Mouse (Mus musculus): ENCODE measurements around the gene Reg3b. TPM values are rescaled to one million over a fixed set of nuclear protein-coding genes. Genes with fewer than 3 reads are reported as not detected.

The Reg3b gene
- not detected in 2 replicates for total RNA-seq (2012; rRNA removed)

GRCm38 (mm10) chr6:78370357-78370756 is at the start of gene Reg3b:
Gene Reg3b (plus strand): TSS chr6:78370657.
- no peaks in the 10 kb centered on the region for H3K36me3 ChIP-seq (ENCODE audit: control insufficient read depth, insufficient read depth, low read length, poor library complexity, severe bottlenecking)
- H3K9ac ChIP-seq (ENCODE audit: insufficient read depth, low read depth, low read length, poor library complexity, severe bottlenecking), result no peak within 1 kb of the TSS
- H3K9me3 ChIP-seq (ENCODE audit: control insufficient read depth, insufficient read depth, low read depth, low read length), result no peaks in the 10 kb centered on the region
- TF ChIP-seq CHD2 (IDR thresholded peaks at IDR 0.05; ENCODE audit: low read depth, low read length), result no peak
- no peak for TF ChIP-seq ZC3H11A (IDR thresholded peaks at IDR 0.05; ENCODE audit: borderline replicate concordance, low read depth, low read length)
- no peak for TF ChIP-seq ZNF384 (IDR thresholded peaks at IDR 0.05; ENCODE audit: low read depth, low read length)
- TF ChIP-seq HCFC1 (IDR thresholded peaks at IDR 0.05; ENCODE audit: borderline replicate concordance, insufficient read depth, low read length), result no peak
- no peak for TF ChIP-seq MAFK (IDR thresholded peaks at IDR 0.05; ENCODE audit: insufficient read depth, low read depth, low read length)
- no peak for DNase-seq (ENCODE audit: low read depth, low spot score)
- no peak within 1 kb of the TSS for H3K27ac ChIP-seq (ENCODE audit: insufficient read depth, low read depth, low read length, poor library complexity, severe bottlenecking)
- in situ Hi-C loops (cut with MboI; ENCODE audit: low sequenced_read_pairs in 2 of 2, unreplicated experiment in 2 of 2), result no loop called here
- H3K4me3 ChIP-seq (ENCODE audit: insufficient read depth in 1 of 2, low read depth in 1 of 2, low read length in 2 of 2, poor library complexity in 1 of 2, severe bottlenecking in 1 of 2), result no peak within 1 kb of the TSS
- no peaks in the 10 kb centered on the region for H3K4me1 ChIP-seq (ENCODE audit: control insufficient read depth in 2 of 2, insufficient read depth in 2 of 2, low read length in 2 of 2, poor library complexity in 1 of 2)

- Histone ChIP-seq H3K4me3 (ENCODE audit: insufficient read depth in 1 of 2, low read depth in 1 of 2, low read length in 2 of 2, poor library complexity in 1 of 2, severe bottlenecking in 1 of 2) (no peak overlapping the region), H3K4me1 (ENCODE audit: control insufficient read depth in 2 of 2, insufficient read depth in 2 of 2, low read length in 2 of 2, poor library complexity in 1 of 2) (no peaks in the 10 kb centered on the region), H3K36me3 (ENCODE audit: control insufficient read depth, insufficient read depth, low read length, poor library complexity, severe bottlenecking) (no peaks in the 10 kb centered on the region), H3K27ac (ENCODE audit: insufficient read depth, low read depth, low read length, poor library complexity, severe bottlenecking) (no peak overlapping the region), H3K9ac (ENCODE audit: insufficient read depth, low read depth, low read length, poor library complexity, severe bottlenecking) (no peak overlapping the region), H3K9me3 (ENCODE audit: control insufficient read depth, insufficient read depth, low read depth, low read length) (no peaks in the 10 kb centered on the region)
- TF ChIP-seq ZNF384 (IDR thresholded peaks at IDR 0.05; ENCODE audit: low read depth, low read length) (no peak), ZC3H11A (IDR thresholded peaks at IDR 0.05; ENCODE audit: borderline replicate concordance, low read depth, low read length) (no peak), MAFK (IDR thresholded peaks at IDR 0.05; ENCODE audit: insufficient read depth, low read depth, low read length) (no peak), CHD2 (IDR thresholded peaks at IDR 0.05; ENCODE audit: low read depth, low read length) (no peak), HCFC1 (IDR thresholded peaks at IDR 0.05; ENCODE audit: borderline replicate concordance, insufficient read depth, low read length) (no peak)
- in situ Hi-C loops (cut with MboI; ENCODE audit: low sequenced_read_pairs in 2 of 2, unreplicated experiment in 2 of 2), result loop anchor here in 1 of 2 experiments (25.0 kb wide), 1 partner anchor 185 kb away; no protein-coding TSS in a partner anchor
- no peak for DNase-seq (ENCODE audit: low read depth, low spot score)
These were observed 42.7 kb upstream of the Reg3b start for GRCm38 (mm10) chr6:78327798-78328197.

DNA sequence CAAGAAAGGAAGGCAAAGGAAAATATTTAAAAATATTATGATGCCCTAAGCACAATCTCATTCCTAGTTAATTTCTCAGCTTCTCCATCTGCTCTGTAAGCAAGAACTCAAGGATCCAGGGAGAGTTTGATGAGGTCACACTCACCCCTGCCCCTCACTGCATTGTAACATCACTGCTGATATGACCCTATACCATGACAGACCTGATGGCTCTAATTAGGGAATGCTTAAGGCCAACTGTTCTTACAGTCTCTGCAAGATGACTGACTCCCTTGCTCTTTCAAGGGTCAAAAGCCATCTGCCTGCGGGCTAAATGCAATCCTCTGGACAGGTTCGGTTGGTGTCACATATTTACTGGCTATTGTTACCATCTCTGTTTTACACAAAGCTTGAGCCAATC is 41.3 kb upstream of the Reg3b start:
- H3K9ac ChIP-seq (ENCODE audit: insufficient read depth, low read depth, low read length, poor library complexity, severe bottlenecking), result no peak overlapping the region
- no peaks in the 10 kb centered on the region for H3K9me3 ChIP-seq (ENCODE audit: control insufficient read depth, insufficient read depth, low read depth, low read length)
- H3K4me3 ChIP-seq (ENCODE audit: insufficient read depth in 1 of 2, low read depth in 1 of 2, low read length in 2 of 2, poor library complexity in 1 of 2, severe bottlenecking in 1 of 2), result no peak overlapping the region
- no peaks in the 10 kb centered on the region for H3K4me1 ChIP-seq (ENCODE audit: control insufficient read depth in 2 of 2, insufficient read depth in 2 of 2, low read length in 2 of 2, poor library complexity in 1 of 2)
- no peaks in the 10 kb centered on the region for H3K36me3 ChIP-seq (ENCODE audit: control insufficient read depth, insufficient read depth, low read length, poor library complexity, severe bottlenecking)
- in situ Hi-C loops (cut with MboI; ENCODE audit: low sequenced_read_pairs in 2 of 2, unreplicated experiment in 2 of 2), result loop anchor here in 1 of 2 experiments (25.0 kb wide), 1 partner anchor 183 kb away; no protein-coding TSS in a partner anchor
- no peak for TF ChIP-seq ZC3H11A (IDR thresholded peaks at IDR 0.05; ENCODE audit: borderline replicate concordance, low read depth, low read length)
- TF ChIP-seq ZNF384 (IDR thresholded peaks at IDR 0.05; ENCODE audit: low read depth, low read length), result no peak
- no peak for TF ChIP-seq MAFK (IDR thresholded peaks at IDR 0.05; ENCODE audit: insufficient read depth, low read depth, low read length)
- no peak for TF ChIP-seq CHD2 (IDR thresholded peaks at IDR 0.05; ENCODE audit: low read depth, low read length)
- TF ChIP-seq HCFC1 (IDR thresholded peaks at IDR 0.05; ENCODE audit: borderline replicate concordance, insufficient read depth, low read length), result no peak
- no peak overlapping the region for H3K27ac ChIP-seq (ENCODE audit: insufficient read depth, low read depth, low read length, poor library complexity, severe bottlenecking)
- DNase-seq (ENCODE audit: low read depth, low spot score), result no peak

DNA sequence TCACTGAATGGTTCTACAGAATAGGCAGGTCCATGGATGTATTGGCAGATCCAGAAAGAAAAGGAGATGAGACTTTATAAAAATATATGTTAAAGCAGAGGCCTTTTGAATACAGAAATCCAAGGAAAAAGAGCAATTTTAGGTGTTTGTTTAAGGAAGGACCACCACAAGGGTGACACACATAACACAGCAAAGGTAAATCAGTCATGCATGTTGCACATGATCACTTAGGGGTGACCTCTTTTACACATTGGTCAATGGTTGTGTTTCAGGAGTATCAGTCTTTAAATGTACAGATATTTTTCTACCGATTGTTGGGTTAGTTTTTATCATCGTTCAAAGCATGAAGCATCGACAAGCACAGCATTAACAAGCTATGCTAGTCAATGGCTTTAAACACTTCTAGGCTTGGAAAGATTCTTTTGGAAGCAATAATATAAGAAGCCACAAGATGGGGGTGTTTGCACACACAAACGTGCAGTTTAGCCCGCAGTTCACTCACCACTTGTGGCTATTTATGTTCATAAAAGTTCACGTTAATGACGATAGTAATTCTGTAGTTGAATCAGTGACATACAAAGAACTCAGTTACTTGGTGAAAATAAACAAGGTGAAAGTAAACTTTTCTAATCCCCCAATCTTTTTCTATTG is 38.4 kb upstream of the Reg3b start:
- no peaks in the 10 kb centered on the region for H3K36me3 ChIP-seq (ENCODE audit: control insufficient read depth, insufficient read depth, low read length, poor library complexity, severe bottlenecking)
- peak; percentile 8 for DNase-seq (ENCODE audit: low read depth, low spot score)
- TF ChIP-seq HCFC1 (IDR thresholded peaks at IDR 0.05; ENCODE audit: borderline replicate concordance, insufficient read depth, low read length) (no peak), ZNF384 (IDR thresholded peaks at IDR 0.05; ENCODE audit: low read depth, low read length) (no peak), ZC3H11A (IDR thresholded peaks at IDR 0.05; ENCODE audit: borderline replicate concordance, low read depth, low read length) (no peak), MAFK (IDR thresholded peaks at IDR 0.05; ENCODE audit: insufficient read depth, low read depth, low read length) (no peak), CHD2 (IDR thresholded peaks at IDR 0.05; ENCODE audit: low read depth, low read length) (no peak)
- no peak overlapping the region for H3K9ac ChIP-seq (ENCODE audit: insufficient read depth, low read depth, low read length, poor library complexity, severe bottlenecking)
- no peak overlapping the region for H3K4me3 ChIP-seq (ENCODE audit: insufficient read depth in 1 of 2, low read depth in 1 of 2, low read length in 2 of 2, poor library complexity in 1 of 2, severe bottlenecking in 1 of 2)
- no peaks in the 10 kb centered on the region for H3K4me1 ChIP-seq (ENCODE audit: control insufficient read depth in 2 of 2, insufficient read depth in 2 of 2, low read length in 2 of 2, poor library complexity in 1 of 2)
- no peak overlapping the region for H3K27ac ChIP-seq (ENCODE audit: insufficient read depth, low read depth, low read length, poor library complexity, severe bottlenecking)
- in situ Hi-C loops (cut with MboI; ENCODE audit: low sequenced_read_pairs in 2 of 2, unreplicated experiment in 2 of 2), result loop anchor here (10.0 to 25.0 kb wide), 2 partner anchors 180 to 183 kb away; no protein-coding TSS in a partner anchor
- no peaks in the 10 kb centered on the region for H3K9me3 ChIP-seq (ENCODE audit: control insufficient read depth, insufficient read depth, low read depth, low read length)
